Mouse (Mus musculus): ENCODE results near the gene Samd4b.

Gene Samd4b

GRCm38 (mm10) chr7:28393272-28393951, 204.5 kb downstream of the Samd4b start:
- 5% methylated on average over 22 of the region's 22 CpGs for WGBS

DNA sequence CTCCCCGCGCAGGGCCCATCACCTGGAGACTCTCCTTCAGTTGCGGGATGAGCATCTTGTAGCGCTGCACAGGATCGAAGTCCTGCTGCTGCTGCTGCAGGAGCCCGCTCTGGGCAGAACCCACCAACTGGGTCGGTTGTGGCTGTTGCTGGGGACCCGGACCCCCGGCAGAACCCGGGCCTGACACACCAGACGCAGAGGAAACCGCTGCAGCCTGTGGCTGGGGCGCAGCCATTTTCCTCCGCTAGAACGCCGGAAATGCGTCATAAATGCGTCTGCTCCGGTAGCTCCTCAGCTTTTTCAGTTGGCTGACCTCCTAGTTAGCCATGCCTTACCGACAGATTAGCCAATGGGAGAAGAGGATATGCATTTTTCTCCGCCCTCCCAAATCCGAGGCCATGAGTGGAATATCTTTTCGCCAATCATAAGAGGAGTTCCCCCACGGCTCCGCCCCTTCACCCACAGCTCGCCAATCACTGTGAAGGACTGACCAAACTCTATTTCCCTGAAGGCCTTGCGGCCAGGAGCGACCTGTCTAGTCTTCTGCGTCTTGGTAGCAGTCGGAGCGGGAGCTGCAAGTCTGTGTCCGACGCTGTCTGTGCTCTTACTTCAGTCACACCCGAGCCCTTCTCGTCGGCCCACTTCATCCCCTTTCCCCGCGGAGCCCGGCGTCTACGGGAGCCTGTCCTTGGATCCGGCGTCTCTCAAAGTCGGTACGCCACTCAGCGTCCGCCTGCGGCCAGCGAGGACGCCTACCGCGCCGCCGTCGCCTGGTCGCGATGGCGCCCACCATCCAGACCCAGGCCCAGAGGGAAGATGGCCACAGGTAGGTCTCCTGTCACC, 205.3 kb downstream of the Samd4b start, which contains the start of the genes Med29 and Paf1:
TSS of gene Med29 (minus strand) at position 280 of the 843 bp plus-strand sequence.
TSS of gene Paf1 (plus strand) at position 523 of the 843 bp plus-strand sequence.
- WGBS: under 1% methylated on average over 58 of the region's 58 CpGs

- 95% methylated on average over 3 of the region's 3 CpGs for WGBS
These were observed 207.6 kb downstream of the Samd4b start for GRCm38 (mm10) chr7:28390331-28390730.

GRCm38 (mm10) chr7:28387384-28387783, 210.6 kb downstream of the Samd4b start:
- 87% methylated on average over 7 of the region's 7 CpGs for WGBS

GRCm38 (mm10) chr7:28386877-28387276, 211.1 kb downstream of the Samd4b start:
- WGBS: 78% methylated on average over 6 of the region's 6 CpGs

GRCm38 (mm10) chr7:28386462-28386861, 211.5 kb downstream of the Samd4b start:
- WGBS: 7% methylated on average over 4 of the region's 4 CpGs

DNA sequence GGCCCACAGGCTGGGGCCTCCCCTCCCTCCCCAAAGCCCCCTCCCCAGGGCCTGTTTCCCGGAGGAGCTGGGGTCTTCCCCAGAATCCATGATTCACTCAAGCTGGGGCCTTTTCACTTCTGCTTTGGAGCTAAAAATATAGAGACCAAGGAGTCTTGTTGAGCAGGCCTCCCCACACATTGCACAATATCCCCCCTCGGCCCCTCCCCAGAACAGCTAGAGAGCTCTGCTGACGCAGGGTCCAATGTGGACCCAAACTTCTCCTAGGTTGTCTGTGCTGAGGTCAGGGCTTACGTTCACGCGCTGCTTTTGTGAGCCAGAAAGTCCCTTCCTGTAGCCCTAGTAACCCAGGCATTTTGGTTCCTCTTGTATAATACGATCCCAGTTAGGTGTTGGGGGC, 211.9 kb downstream of the Samd4b start:
- WGBS: 80% methylated on average over 7 of the region's 7 CpGs

DNA sequence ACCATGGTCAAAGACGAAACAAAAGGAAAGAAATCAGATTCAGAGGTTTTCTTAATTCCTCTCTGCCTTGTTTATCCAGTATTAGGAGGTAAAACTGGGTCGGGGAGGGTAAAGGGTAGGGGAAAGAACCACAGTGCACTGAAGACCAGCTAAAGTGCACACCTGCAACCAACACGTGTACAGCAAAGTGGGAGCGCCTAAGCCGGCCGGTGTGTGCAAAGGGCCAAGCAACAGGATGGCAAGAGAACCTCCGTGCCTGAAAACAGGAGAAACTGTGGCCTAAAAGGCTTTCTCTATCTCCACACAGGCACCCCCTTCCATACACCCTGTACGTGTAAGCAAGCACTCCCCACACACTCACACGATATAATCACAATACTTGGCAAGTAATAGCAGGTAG, 212.7 kb downstream of the Samd4b start:
- WGBS: 93% methylated on average over 9 of the region's 9 CpGs

DNA sequence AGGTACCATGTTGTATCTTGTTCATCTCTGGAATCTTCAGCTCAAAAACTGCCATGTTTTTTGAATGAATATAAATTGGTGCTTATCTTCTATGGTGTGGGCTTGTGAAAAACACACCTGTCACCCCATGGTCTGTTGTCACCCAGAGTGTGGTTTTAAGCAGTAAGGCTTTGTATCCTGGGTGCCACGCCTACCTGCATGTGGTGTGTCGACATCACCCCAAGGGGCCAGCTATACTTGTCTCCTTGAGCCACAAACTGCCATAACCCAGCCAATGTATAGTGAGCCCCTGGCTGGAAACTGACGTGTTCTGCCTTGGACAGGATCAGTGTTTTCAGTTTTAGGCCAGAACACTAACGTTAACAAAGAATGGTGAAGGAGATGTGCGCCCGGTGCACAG, 213.8 kb downstream of the Samd4b start:
- WGBS: 85% methylated on average over 6 of the region's 6 CpGs

DNA sequence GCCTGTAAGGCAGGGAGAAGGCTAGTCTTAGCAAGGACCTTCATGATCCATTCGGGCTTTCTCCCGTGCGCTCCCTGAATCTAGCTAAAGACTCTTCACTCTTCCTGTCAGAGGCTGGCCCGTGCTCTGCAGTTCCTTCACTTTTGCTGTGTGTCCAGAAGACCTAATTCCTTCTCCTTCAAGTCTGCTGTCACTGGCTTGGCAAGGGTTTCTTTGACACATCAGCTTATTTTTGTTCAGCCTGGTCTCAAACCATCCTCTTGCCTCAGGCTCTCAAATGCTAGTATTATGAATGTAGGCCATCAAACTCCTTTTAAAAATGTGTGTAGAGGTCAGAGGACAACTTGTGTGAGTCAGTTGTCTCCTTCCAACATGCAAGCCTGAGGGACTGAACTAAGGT, 214.3 kb downstream of the Samd4b start:
- WGBS: 72% methylated on average over 4 of the region's 4 CpGs

GRCm38 (mm10) chr7:28382981-28383396, 215.0 kb downstream of the Samd4b start:
- 25% methylated on average over 11 of the region's 11 CpGs for WGBS

DNA sequence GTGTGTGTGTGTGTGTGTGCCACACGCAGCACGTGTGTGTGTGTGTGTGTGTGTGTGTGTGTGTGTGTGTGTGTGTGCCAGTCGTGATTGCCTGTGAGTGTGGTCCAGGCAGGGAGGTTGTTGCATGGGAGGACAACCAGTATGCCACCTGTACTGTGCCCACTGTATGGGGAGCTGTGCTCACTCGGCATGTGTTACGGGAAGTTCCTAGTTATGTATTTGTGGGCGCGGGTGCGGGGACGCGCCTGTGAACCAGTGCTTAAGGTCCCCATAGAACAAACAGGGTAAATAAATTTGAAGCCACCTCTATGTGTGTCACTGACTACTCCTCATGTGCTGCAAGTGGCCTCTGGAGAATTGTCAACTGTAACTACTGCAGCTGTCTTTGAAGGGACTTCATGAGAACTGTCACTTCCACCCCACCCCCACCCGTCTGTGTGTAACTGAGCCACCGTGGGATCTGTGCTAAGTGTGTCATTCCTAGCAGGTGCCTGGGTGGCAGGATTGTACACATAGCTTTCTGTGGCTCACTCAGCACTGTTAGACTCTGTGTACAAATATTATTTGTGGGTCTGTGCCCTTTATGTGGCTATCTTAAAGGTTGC, 215.5 kb downstream of the Samd4b start:
- WGBS: 23% methylated on average over 11 of the region's 12 CpGs

GRCm38 (mm10) chr7:28381938-28382337, 216.0 kb downstream of the Samd4b start:
- WGBS: 5% methylated on average over 20 of the region's 20 CpGs

DNA sequence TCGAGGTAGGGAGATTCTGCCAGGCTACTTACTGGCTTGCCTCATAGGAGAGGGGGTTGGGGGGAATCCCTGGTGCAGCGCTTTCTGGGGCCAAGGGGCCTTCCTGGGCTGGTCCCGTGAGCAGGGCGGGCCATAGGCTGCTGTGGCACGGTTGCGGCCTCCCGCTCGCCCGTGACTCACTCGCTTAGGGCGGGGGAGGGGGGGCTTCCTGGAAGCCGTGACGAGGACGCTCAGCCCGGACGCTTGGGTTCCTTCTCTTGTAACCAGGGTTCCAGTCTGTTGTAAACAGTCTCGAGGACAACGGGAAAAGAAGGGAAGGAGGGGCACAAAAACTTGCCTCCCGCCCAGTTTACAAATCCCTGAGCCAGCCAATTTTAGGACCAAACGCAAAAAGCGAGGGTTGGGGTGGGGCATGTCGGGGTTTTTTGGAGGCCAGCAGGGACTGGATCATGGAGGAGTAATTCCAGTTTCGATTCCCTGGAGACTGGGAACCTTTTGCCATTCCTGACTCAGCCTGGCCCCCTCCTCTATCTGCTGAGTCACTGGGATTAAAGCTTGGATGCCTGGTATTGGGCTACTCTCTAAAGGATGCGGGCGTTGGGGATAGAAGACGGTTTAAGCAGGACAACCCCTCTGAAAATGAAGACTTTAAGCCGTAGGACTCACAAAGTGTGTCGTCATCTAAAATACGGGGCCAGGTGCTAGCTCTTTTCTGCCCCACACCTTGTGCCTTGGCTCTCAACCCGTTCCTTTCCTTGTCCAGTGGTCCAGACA, 216.7 kb downstream of the Samd4b start:
- WGBS: 22% methylated on average over 30 of the region's 30 CpGs

- 63% methylated on average over 17 of the region's 17 CpGs for WGBS
These were observed 217.5 kb downstream of the Samd4b start, which contains the start of gene Zfp36 for GRCm38 (mm10) chr7:28380237-28381016. Zfp36 (minus strand) TSS chr7:28380253.

- WGBS: 12% methylated on average over 53 of the region's 53 CpGs
These were observed 218.9 kb downstream of the Samd4b start for GRCm38 (mm10) chr7:28378769-28379651.

GRCm38 (mm10) chr7:28378066-28378690, 219.8 kb downstream of the Samd4b start:
- 53% methylated on average over 32 of the region's 32 CpGs for WGBS

DNA sequence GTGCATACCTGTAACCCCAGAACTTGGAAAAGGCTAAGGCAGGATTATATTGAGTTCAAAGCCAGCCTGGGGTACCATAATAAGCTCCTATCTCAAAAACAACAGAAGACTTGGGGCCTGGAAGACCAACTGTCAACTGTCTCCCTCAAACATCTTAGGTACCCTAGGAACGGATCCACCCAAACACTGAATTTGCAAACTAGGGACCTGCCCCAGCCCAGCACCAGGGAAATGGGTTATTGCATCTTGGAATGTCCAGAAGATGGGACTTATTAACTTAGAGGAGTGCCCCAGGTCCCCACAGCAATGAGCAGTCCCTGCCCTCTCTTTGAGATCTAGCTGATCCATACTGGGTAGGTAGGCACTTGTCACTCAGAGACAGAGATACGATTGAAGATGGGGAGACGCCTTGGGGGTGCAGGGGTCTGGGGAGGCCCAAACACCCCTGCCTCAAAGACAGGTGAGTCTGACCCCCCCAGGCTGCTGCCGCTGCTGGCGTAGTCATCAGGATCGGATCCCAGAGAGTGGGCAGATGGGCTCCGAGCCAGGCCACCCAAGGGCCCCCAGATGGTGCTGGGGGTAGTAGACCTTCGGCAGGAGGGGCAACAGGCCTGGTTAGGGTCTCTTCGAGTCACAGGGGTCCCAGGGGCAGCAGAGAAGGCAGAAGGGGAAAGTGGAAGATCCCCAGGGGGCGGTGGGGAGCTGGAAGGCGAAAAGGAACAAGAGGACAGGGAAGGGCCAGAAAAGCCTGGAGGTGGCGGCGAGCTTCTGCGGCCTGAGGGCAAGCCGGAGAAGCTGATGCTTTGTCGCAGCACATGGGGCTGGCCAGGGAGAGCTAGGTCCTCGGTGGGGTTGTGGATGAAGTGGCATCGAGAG, 220.5 kb downstream of the Samd4b start:
- WGBS: 70% methylated on average over 18 of the region's 18 CpGs

All from cerebral cortex, adult 2 months (tissue).